Mouse (Mus musculus): ENCODE measurements at regions not wholly inside any gene's neighbourhood (a gene's known extent, or its start where the extent isn't known, plus 50 kb on each side); places are given as distances from the start of the nearest gene placed in this dataset.
"Not testable (repeated sequence)": the region's sequence is repeated elsewhere in the genome, so short reads cannot be mapped to it uniquely, and the experiment has no call there.

DNA sequence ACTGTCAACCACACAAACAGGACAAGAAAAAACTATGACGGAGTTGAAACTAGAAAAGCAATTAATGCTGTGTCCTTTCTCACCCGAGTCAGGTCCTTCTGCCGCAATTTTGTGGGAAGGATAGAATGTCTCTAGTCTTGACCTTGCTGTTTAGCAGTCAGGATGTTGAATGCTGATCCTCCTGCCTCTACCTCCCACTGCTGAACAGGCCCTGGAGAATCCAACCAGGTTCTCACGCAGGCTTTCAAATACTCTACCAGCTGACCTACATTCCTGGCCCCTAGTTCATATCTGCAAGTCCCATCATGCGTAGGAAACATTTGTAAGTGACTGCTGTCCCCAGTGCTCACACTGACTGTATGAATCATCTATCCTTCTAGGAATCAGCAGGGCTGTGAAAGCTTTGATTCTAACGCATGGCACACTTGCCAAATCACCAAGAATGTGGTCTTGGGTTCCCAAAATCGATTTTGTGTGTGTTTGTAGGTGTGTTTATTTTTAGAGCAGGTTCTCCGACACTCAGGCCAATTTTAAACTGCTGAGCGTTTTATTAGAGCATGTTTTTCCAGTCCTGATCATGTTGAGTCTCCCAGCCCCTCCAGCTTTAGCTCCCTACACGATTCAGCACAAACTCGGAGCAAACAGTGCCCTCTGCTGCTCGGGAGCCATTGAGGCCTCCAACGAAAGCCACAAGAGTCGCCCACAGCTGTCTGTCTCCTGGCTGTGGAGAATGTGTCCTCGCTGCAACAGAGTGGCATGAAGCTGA lies 545.4 kb downstream of the Zfp704 start:
- Histone ChIP-seq H3K4me2 (no peak overlapping the region), H3K9me3 (no peaks in the 10 kb centered on the region), H3K9ac (replicated peaks) (no peak overlapping the region), H3K4me3 (replicated peaks) (no peak overlapping the region), H3K4me1 (replicated peaks) (no peaks in the 10 kb centered on the region), H3K27me3 (no peaks in the 10 kb centered on the region), H3K27ac (no peak overlapping the region), H3K36me3 (no peaks in the 10 kb centered on the region)
- ATAC-seq (ENCODE audit: insufficient number of reproducible peaks, insufficient read depth, low FRiP score, low TSS enrichment, low read depth): no peak; the same call in 1 of the 2 replicates
- WGBS: 40% methylated on average over 15 of the region's 15 CpGs

DNA sequence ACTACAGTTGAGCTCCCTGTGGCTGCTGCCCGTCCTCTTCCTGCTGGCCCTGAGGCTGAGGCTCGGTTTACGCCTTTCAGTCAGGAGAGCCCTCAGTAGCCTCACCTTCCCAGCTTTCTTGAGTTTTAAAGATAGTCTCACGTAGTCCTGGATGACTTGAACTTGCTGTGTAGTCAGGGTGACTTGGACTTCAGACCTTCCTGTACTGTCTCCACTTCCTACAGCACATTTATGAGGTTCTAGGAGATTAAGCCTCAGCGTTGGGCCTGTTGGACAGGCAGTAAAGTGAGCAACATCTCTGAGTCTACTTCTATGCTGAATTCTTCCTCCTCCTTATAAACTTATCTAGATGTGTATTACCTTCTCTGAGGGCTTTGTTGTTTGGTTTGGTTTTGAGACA lies 546.2 kb downstream of the Zfp704 start:
- WGBS: 70% methylated on average over 5 of the region's 5 CpGs
- no peak for ATAC-seq (ENCODE audit: insufficient number of reproducible peaks, insufficient read depth, low FRiP score, low TSS enrichment, low read depth)
- Histone ChIP-seq H3K9me3 (no peaks in the 10 kb centered on the region), H3K36me3 (no peaks in the 10 kb centered on the region), H3K4me2 (no peak overlapping the region), H3K27ac (no peak overlapping the region), H3K9ac (replicated peaks) (no peak overlapping the region), H3K4me1 (replicated peaks) (no peaks in the 10 kb centered on the region), H3K4me3 (replicated peaks) (no peak overlapping the region), H3K27me3 (no peaks in the 10 kb centered on the region)

DNA sequence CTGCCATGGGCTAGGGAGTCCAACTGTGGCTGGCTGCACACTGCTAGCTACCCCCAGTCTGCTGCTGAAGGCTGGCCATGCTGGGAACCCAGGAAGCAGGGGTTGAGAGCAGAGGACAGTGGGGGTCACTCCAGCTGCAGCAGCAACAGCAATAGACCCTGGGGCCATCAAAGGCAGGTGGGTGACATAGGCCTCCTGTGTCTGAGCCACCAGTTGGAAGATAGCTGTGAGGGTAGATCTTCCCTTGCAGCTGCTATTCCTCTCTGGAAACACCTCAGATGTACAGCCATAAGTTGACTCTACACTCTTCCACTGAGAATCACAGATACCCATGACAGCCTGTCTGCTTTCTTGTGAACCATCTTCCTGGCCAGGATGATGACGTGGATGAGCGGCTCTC lies 548.5 kb downstream of the Zfp704 start:
- H3K4me2 ChIP-seq: no peak overlapping the region
- H3K36me3 ChIP-seq: no peaks in the 10 kb centered on the region
- H3K4me3 ChIP-seq (replicated peaks): no peak overlapping the region
- no peak overlapping the region for H3K27ac ChIP-seq
- no peak for ATAC-seq (ENCODE audit: insufficient number of reproducible peaks, insufficient read depth, low FRiP score, low TSS enrichment, low read depth)
- H3K4me1 ChIP-seq (replicated peaks): no peaks in the 10 kb centered on the region
- no peaks in the 10 kb centered on the region for H3K27me3 ChIP-seq
- no peaks in the 10 kb centered on the region for H3K9me3 ChIP-seq
- WGBS: 86% methylated on average over 2 of the region's 2 CpGs
- H3K9ac ChIP-seq (replicated peaks): no peak overlapping the region

DNA sequence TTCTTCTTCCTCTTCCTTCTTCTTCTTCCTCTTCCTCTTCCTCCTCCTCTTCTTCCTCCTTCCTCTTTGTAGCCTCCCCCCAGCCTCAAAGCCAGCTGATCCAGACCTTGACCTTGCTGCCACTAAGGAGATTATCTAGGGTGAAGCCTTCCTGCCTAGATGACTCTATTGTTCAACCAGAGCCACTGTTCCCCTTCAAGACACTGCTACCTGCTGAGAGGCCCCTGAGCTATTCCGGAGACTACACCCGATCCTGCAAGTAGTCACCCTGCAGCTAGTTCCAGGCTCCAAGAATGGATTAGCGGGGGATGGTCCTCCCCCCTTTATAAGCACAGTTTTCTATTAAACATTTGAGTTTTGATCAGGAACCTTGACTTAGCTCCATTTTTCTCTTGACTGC lies 552.2 kb downstream of the Zfp704 start:
- not testable (repeated sequence) for H3K36me3 ChIP-seq; ATAC-seq (ENCODE audit: insufficient number of reproducible peaks, insufficient read depth, low FRiP score, low TSS enrichment, low read depth); H3K9me3 ChIP-seq; H3K4me2 ChIP-seq; H3K9ac ChIP-seq (replicated peaks); H3K4me1 ChIP-seq (replicated peaks); H3K27me3 ChIP-seq; H3K27ac ChIP-seq; H3K4me3 ChIP-seq (replicated peaks)
- WGBS: 82% methylated on average over 3 of the region's 3 CpGs

- H3K9me3 ChIP-seq: no peaks in the 10 kb centered on the region
- H3K4me3 ChIP-seq (replicated peaks): no peak overlapping the region
- H3K27me3 ChIP-seq: no peaks in the 10 kb centered on the region
- H3K27ac ChIP-seq: no peak overlapping the region
- H3K4me1 ChIP-seq (replicated peaks): peaks cover 4% of the 10 kb centered on the region; the same call in 1 of the 2 replicates
- no peaks in the 10 kb centered on the region for H3K36me3 ChIP-seq
- ATAC-seq (ENCODE audit: insufficient number of reproducible peaks, insufficient read depth, low FRiP score, low TSS enrichment, low read depth): no peak
- H3K9ac ChIP-seq (replicated peaks): no peak overlapping the region
- 86% methylated on average over 6 of the region's 6 CpGs for whole genome bisulfite sequencing
- no peak overlapping the region for H3K4me2 ChIP-seq
Observed at GRCm38 (mm10) chr3:9056846-9057245, 553.0 kb downstream of the Zfp704 start.

GRCm38 (mm10) chr3:9055780-9056179 lies 554.1 kb downstream of the Zfp704 start:
- no peak overlapping the region for H3K27ac ChIP-seq
- no peaks in the 10 kb centered on the region for H3K9me3 ChIP-seq
- H3K4me3 ChIP-seq (replicated peaks): no peak overlapping the region
- WGBS: 47% methylated on average over 6 of the region's 6 CpGs
- ATAC-seq (ENCODE audit: insufficient number of reproducible peaks, insufficient read depth, low FRiP score, low TSS enrichment, low read depth): no peak
- H3K9ac ChIP-seq (replicated peaks): no peak overlapping the region
- H3K4me2 ChIP-seq: no peak overlapping the region
- no peaks in the 10 kb centered on the region for H3K36me3 ChIP-seq
- H3K4me1 ChIP-seq (replicated peaks): peaks cover 4% of the 10 kb centered on the region; the same call in 1 of the 2 replicates
- H3K27me3 ChIP-seq: no peaks in the 10 kb centered on the region

Measured in limb, embryonic 12.5 days (tissue).